Mouse (Mus musculus) right cerebral cortex, postnatal 14 days (tissue): ENCODE measurements around the gene Gdf9.
A peak's percentile ranks its signal among the peaks of the same experiment; 100 is the strongest.

Experiments used
- DNase-seq: peaks from one replicate; pipeline ENCODE4 v3.0.0; 2022

Gene Gdf9

DNA sequence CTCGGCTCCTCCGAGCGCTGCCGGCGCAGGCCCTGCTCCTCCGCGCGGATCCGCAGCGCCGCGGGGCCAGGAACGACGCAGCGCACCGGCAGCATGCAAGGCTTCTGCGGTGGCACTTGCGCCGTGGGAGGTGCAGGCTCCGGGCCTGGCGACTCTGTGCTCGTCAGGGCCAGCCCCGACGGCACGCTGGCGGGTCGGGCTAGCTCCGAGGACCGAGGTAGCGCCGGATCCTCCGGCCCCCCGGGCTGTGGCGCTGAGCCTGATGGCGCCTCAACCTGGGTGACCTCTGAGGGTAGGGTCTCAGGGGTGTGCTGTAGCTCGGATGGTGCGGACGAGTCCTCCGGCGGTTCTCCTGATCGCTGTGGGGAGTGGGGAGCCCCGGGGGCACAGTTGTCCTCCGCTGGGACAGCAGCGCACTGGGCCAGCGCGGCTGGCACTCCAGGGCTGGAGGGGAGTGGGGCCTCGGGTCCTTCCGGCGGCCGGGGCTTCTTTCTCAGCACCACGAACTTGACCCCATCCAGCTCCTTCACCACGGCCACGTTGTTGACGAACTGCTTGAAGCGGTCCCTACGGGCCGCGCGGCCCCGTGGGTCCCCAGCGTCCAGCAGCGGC is 48.5 kb downstream of the Gdf9 start:
- peak; percentile 44 for DNase-seq

DNA sequence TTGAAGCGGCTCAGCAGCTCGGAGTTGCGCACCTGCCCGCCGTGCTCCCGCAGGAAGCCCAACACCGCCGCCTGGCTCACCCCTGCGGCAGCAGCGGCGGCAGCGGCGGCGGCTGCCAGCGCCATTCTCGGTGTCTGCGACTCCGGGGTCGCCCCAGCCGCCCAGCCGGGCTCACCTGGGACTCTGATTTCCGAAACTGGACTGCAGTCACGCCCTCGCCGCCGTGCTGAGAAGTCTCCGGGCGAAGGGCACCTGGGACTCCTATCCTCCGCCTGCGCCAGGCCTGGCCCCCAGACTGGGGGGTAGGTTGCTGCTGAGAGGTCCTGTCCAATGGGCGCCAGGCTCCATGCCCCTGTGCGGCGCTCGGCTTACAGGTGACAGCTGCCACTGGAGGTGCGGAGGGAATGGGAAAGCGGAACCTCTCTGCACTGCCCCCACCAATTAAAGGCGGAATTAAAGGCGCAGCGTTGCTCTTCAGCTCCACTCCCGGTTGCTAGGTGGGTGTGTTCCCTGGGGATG is 49.0 kb downstream of the Gdf9 start, which contains the start of the genes Gm9945 and Sowaha:
Gm9945 (plus strand) TSS at position 384 of the 519 bp plus-strand sequence.
Sowaha (minus strand) TSS at position 492 of the 519 bp plus-strand sequence.
- peak; percentile 66 for DNase-seq

DNA sequence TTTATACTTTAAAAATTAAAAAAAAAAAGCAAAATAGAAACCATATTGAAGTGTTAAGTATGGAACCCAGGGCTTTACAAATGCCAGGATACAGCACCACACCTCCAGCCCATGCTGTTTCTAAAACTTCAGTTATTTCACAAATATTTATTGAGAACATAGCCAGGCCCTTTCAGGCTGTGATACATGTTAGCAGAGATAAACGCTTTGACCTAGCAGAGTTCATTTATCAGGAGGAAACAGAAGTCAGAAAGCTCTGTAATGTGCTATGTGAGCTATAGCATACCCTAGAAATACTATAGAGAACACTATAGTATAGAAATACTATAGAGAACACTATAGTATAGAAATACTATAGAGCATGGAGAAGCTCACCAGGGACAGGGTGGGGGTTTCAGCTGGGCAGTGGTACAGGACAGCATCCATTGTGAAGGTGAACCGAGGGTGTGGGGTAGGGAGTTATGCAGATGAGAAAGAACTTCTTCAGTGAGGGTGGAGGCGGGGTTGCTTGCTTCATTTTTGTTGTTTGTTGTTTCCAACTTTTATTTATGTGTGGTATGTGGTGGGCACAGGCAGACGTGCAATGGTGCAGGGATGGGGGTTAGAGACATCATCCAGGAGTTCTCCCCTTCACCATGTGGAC is 50.4 kb downstream of the Gdf9 start:
- DNase-seq = no peak

DNA sequence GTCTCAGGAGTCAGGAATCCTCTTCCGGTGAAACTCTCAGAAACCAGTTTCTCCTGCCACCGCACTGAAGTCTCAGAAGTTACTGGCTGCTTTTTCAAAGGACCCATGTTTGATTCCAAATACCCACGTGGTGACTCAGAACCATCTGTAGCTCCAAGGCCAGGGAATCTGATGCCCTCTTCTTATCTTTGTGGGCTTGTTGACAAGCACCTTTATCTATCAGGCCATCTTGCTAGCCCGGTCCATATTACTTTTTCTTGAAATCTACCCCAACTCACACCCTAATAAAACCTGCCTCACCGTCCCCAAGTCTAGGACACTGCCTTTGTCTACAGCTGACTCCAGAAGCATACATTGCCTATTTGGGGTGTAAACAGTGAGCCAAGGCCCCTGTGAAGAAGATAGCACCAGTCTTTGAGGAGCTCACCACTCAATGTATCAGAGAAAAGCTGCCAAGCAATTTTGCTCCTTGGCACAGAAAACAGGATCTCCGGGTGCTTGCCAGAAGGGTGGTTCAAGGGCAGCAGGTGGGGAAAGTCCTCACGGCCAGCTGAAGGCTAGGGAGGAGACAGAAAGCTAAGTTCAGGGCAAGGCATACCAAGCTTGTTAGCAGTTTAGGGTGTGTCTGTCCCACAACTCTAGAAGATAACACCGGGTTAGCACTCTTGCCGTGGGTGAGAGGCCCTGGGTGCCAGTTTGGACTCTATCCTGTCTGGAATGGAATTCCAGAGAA is 52.5 kb downstream of the Gdf9 start:
- no peak for DNase-seq

DNA sequence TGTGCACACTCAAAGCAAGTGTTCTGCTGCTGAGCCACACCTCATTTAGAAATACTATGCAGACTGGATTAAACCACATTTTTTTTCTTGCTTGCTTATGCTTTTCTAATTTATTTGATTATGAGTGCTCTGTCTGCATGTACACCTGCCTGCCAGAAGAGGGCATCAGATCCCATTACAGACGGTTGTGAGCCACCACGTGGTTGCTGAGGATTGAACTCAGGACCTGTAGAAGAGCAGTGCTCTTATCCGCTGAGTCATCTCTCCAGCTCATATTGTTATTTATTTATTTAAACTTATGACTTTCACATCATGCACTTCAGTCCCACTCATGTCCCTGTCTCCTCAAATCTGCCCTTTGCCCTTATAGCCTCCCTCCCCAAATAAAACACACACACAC is 54.9 kb downstream of the Gdf9 start:
- no peak for DNase-seq

DNA sequence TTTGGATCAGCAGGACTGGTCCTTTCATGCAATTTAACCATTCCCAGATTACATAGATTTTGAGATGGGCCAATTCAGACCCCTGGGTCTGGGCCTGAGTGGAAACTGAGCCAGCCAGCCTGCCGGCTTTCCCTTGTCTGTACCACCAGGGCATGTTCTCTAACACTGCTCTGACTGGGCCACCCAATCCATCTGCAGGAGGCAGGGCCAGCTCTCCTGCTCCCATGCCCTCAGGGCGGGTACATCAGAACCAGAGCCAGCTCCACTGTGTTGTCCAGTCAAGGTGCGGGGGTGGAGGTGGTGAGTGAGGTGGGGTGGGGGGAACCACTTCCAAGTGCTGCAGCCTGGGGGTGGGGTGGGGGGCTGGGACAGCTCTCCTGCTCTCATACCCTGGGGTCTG is 55.5 kb downstream of the Gdf9 start:
- DNase-seq = no peak

DNA sequence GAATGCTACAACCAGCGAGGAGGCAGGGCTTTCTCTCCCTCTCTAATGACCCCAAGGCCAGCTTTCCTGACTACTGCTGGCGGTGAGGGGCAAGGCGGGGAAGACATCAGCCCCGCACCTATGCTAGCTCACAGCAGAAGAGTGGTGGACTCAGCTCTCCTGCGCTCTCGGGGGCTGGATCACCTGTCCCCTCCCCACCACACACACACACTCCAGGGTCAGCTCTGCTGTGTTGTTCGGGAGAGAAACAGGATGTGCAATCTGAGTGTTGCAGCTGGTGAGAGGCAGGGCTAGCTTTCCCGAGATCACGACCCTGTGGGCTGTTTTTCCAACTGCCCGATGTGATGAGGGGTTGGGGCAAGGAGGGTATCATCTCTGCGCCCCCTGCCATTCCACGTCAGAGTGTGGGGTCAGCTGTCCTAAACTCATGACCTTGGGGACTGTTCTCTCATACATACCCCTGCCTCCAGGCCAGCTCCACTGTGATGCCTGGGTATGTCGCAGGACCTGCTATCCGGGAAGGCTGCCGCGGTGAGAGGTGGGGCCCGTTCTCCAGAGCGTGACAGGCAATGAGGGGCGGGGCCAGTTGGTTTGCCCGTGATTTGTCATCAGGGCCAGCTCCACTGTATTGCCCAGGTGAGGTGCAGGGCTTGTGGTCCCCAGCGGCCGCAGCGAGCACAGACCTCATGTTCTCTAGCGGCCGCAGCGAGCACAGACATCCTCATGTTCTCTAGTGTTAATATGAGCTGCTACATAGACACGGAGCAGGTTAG is 56.2 kb downstream of the Gdf9 start:
- DNase-seq = no peak
